Mouse (Mus musculus) layer of hippocampus, adult 2 months (tissue): Measurements from ENCODE around the gene Insig2. TPM values are rescaled to one million over a fixed set of nuclear protein-coding genes. Genes with fewer than 3 reads are reported as not detected.

ENCODE experiments used
- DNase-seq, 2 experiments: peaks; one replicate each; pipeline ENCODE4 v3.0.0; 2022; ENCODE audit warnings: low spot score in 2 of 2
- H3K27ac ChIP-seq: fragments of 200-600 bp; 2 replicates; pipeline ENCODE4 v1.8.1; 2022
- H3K4me3 ChIP-seq: fragments of 200-600 bp; 2 replicates; pipeline ENCODE4 v1.8.1; 2022; ENCODE audit warnings: mild to moderate bottlenecking
- CTCF ChIP-seq: fragments of 200-600 bp; conservative IDR thresholded peaks from 2 replicates; pipeline ENCODE4 v1.8.1; 2022; ENCODE audit warnings: antibody characterized with exemption, mild to moderate bottlenecking, moderate library complexity
- total RNA-seq, 2 experiments: library from RNA; stranded (reverse); gene quantifications; 2 replicates each; pipeline ENCODE4 v1.2.3; 2021

Insig2 gene
- total RNA-seq, 2 experiments from 2014 or later, result 66.4 to 73.8 TPM

- H3K27ac ChIP-seq, result no peak overlapping the region
- no peak for DNase-seq
- H3K4me3 ChIP-seq, result no peak overlapping the region
- TF ChIP-seq CTCF, result no peak
Measured at GRCm38 (mm10) chr1:121348875-121349847, 16.8 kb upstream of the Insig2 start.

- no peak for DNase-seq
- no peak for TF ChIP-seq CTCF
- Histone ChIP-seq H3K27ac (no peak overlapping the region), H3K4me3 (no peak overlapping the region)
Measured at GRCm38 (mm10) chr1:121343966-121344365, 11.6 kb upstream of the Insig2 start.

- TF ChIP-seq CTCF, result no peak
Measured at GRCm38 (mm10) chr1:121335789-121336188, 3.4 kb upstream of the Insig2 start.

GRCm38 (mm10) chr1:121333986-121334703 lies 1.8 kb upstream of the Insig2 start:
- no peak for DNase-seq

More at GRCm38 (mm10) chr1:121335789-121336188, 3.4 kb upstream of the Insig2 start:
- DNase-seq, result no peak
- Histone ChIP-seq H3K4me3 (no peak overlapping the region), H3K27ac (no peak overlapping the region)

DNA sequence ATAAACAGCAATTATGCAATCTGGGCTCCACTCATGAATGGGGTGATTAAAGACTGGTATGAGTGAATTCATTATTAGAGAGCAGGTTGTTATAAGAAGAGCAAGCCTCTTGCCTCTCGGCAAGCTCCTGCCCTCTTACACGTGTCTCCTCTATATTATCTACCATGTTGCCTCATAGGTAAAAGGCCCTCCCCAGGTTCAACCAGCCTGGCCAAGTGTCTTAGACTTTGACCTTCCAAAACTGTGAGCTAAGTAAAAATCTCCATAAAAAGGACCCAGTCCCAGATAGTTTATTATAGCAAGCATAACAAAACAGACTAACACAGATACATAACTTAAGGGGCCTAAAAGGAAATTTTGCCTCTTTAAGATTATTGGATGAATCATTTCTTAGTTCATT lies 1.8 kb downstream of the Insig2 start:
- Histone ChIP-seq H3K27ac (no peak overlapping the region), H3K4me3 (no peak overlapping the region)
- no peak for TF ChIP-seq CTCF
- no peak for DNase-seq

More at GRCm38 (mm10) chr1:121333986-121334703, 1.8 kb upstream of the Insig2 start:
- Histone ChIP-seq H3K27ac (no peak overlapping the region), H3K4me3 (no peak overlapping the region)
- no peak for TF ChIP-seq CTCF

- H3K4me3 ChIP-seq, result no peak overlapping the region
- no peak overlapping the region for H3K27ac ChIP-seq
- no peak for DNase-seq
- TF ChIP-seq CTCF, result no peak
Measured at GRCm38 (mm10) chr1:121329391-121329790, 3.0 kb downstream of the Insig2 start.

- peak overlapping the region; percentile 99 for H3K27ac ChIP-seq
- TF ChIP-seq CTCF, result no peak
- no peak for DNase-seq
- peak overlapping the region; percentile 96 for H3K4me3 ChIP-seq
Measured at GRCm38 (mm10) chr1:121328193-121328555, 4.2 kb downstream of the Insig2 start.

GRCm38 (mm10) chr1:121327344-121328192 lies 4.8 kb downstream of the Insig2 start:
- TF ChIP-seq CTCF, result peak; percentile 50
- DNase-seq, result peak; percentile 92 to 93
- Histone ChIP-seq H3K4me3 (peak overlapping the region; percentile 96), H3K27ac (peak overlapping the region; percentile 99)

GRCm38 (mm10) chr1:121326591-121327343 lies 5.6 kb downstream of the Insig2 start:
- DNase-seq, result no peak
- H3K27ac ChIP-seq, result peak overlapping the region; percentile 99
- peak overlapping the region; percentile 96 for H3K4me3 ChIP-seq
- no peak for TF ChIP-seq CTCF

GRCm38 (mm10) chr1:121323501-121323900 lies 8.9 kb downstream of the Insig2 start:
- DNase-seq, result no peak
- TF ChIP-seq CTCF, result no peak
- Histone ChIP-seq H3K27ac (no peak overlapping the region), H3K4me3 (no peak overlapping the region)

DNA sequence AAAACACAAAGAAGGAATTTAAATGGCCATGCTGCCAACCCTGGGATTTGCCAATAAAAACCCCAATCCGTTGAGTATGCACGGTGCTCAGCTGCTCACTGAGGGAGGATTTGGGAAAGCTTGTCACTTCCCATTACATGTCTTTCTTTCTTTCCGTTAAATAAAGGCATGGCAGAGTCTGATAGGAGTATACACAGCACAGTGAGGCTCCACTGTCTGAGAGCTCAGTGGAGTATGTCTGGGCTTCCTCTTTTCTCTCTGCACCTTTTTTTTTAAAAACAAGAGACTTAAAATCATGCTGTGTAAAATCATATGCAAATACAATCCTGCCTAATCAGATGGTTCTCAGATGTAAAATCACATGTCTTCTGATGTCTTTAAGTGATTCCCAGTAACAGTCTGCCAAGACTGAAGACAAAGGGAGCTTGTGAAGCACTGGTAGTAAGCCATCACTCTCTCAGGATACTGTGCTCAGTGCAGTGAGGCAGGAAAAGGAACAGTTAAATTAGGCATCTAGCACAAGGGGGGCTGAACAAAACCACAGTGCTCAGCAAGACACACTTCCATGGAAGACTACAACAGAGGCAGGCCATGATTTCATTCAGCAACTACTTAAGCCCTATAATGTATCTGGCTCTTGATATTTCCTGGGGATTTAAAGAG lies 17.5 kb downstream of the Insig2 start:
- TF ChIP-seq CTCF, result no peak
- Histone ChIP-seq H3K4me3 (no peak overlapping the region; the same call in 1 of the 2 replicates), H3K27ac (peak overlapping the region; percentile 37; the same call in 1 of the 2 replicates)
- peak in 1 of 2 experiments; percentile 26 for DNase-seq
